Mouse (Mus musculus): ENCODE measurements around the gene Fbxo11.

DNA sequence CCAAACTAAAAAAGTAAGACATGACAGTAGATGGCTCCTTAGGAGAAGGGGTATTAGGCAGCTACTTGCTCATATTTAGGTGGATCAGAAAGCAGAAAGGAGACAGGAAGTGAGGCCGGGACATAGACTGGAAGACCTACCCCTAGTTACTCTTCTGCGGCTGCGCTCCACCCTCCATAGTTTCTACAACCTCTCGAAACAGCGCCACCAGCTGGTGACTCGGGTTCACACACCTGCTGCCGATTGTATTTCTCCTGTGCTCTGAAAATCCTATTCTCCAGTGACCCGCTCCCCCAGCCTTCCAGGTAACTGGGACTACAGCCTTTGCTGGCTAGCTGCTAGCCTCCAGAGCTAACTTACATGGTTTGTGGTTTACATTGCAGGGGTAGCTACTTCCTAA lies 106.8 kb downstream of the Fbxo11 start:
- TF ChIP-seq CTCF (IDR thresholded peaks at IDR 0.05; ENCODE audit: extremely low read depth, insufficient read length, insufficient replicate concordance, low read depth, low read length) = peak; percentile 22; the same call in 1 of the 2 replicates
- TF ChIP-seq POLR2A (IDR thresholded peaks at IDR 0.05; ENCODE audit: low read depth, low read length) = no peak
